Mouse (Mus musculus) neural tube, embryonic 15.5 days (tissue): ENCODE data around the gene Armh3. TPM values are rescaled to one million over a fixed set of nuclear protein-coding genes. Genes with fewer than 3 reads are reported as not detected.

Source experiments
- ATAC-seq: fragments of 200-750 bp; cut with Nextera tagmentation; 2 replicates; pipeline ENCODE4 v1.8.0; 2017; ENCODE audit warnings: mild to moderate bottlenecking, moderate TSS enrichment, moderate library complexity; ENCODE audit not compliant: low FRiP score
- H3K27ac ChIP-seq: fragments of 300-500 bp; sonication (generic); replicated peaks from 2 replicates; pipeline ENCODE4 v1.5.1; 2015; ENCODE audit warnings: mild to moderate bottlenecking, inconsistent platforms
- H3K27me3 ChIP-seq: fragments of 300-500 bp; sonication (generic); replicated peaks from 2 replicates; pipeline ENCODE4 v1.6.1; 2015; ENCODE audit warnings: inconsistent platforms
- H3K36me3 ChIP-seq: fragments of 300-500 bp; sonication (generic); 2 replicates; pipeline ENCODE4 v1.6.1; 2015; ENCODE audit warnings: inconsistent platforms
- H3K4me1 ChIP-seq: fragments of 300-500 bp; sonication (generic); 2 replicates; pipeline ENCODE4 v1.6.1; 2015; ENCODE audit warnings: inconsistent platforms
- H3K4me2 ChIP-seq: fragments of 300-500 bp; sonication (generic); 2 replicates; pipeline ENCODE4 v1.6.1; 2015; ENCODE audit warnings: inconsistent platforms, mild to moderate bottlenecking, moderate library complexity
- H3K4me3 ChIP-seq: fragments of 300-500 bp; sonication (generic); replicated peaks from 2 replicates; pipeline ENCODE4 v1.5.1; 2015; ENCODE audit warnings: mild to moderate bottlenecking, inconsistent platforms
- H3K9ac ChIP-seq: fragments of 300-500 bp; sonication (generic); replicated peaks from 2 replicates; pipeline ENCODE4 v1.6.1; 2015; ENCODE audit warnings: mild to moderate bottlenecking, inconsistent platforms
- H3K9me3 ChIP-seq: fragments of 300-500 bp; sonication (generic); replicated peaks from 2 replicates; pipeline ENCODE4 v1.6.1; 2016; ENCODE audit warnings: inconsistent platforms
- WGBS: fragments of 180-500 bp; shearing (Covaris S2); methylation state at CpG from one replicate; pipeline ENCODE4 v1.1.7; 2015; ENCODE audit warnings: mixed read lengths; 5-methylcytosine and 5-hydroxymethylcytosine counted together
- polyA plus RNA-seq: library from polyadenylated mRNA; unstranded; fragments of >200 nt; fragmentation: Nextera tagmentation; extraction: Ambion mirVana; gene quantifications from 2 replicates; pipeline ENCODE4 v1.2.1, GENCODE M21; 2015

The Armh3 gene
- polyA plus RNA-seq, 1 experiment from 2014 or later: 20.5 TPM

GRCm38 (mm10) chr19:46040149-46040902, 42.0 kb upstream of the Armh3 start:
- peak overlapping the region; percentile 79 for H3K9ac ChIP-seq
- H3K4me1 ChIP-seq: peaks cover 80% of the 10 kb centered on the region
- ATAC-seq: no peak
- H3K27me3 ChIP-seq: no peaks in the 10 kb centered on the region
- H3K4me2 ChIP-seq: peak overlapping the region; percentile 92
- peak overlapping the region; percentile 88 for H3K27ac ChIP-seq
- H3K9me3 ChIP-seq: no peaks in the 10 kb centered on the region
- 42% methylated on average over 14 of the region's 14 CpGs for WGBS
- H3K36me3 ChIP-seq: peaks cover 8% of the 10 kb centered on the region
- peak overlapping the region; percentile 73 for H3K4me3 ChIP-seq

- peak overlapping the region; percentile 79 for H3K9ac ChIP-seq
- peak overlapping the region; percentile 73 for H3K4me3 ChIP-seq
- ATAC-seq: peak; percentile 77
- H3K9me3 ChIP-seq: no peaks in the 10 kb centered on the region
- peak overlapping the region; percentile 92 for H3K4me2 ChIP-seq
- peaks cover 80% of the 10 kb centered on the region for H3K4me1 ChIP-seq
- no peaks in the 10 kb centered on the region for H3K27me3 ChIP-seq
- peaks cover 17% of the 10 kb centered on the region for H3K36me3 ChIP-seq
- peak overlapping the region; percentile 88 for H3K27ac ChIP-seq
- WGBS: 3% methylated on average over 29 of the region's 30 CpGs
Observed at GRCm38 (mm10) chr19:46039478-46039877, 41.2 kb upstream of the Armh3 start.

- H3K36me3 ChIP-seq: peaks cover 23% of the 10 kb centered on the region
- peak overlapping the region; percentile 79 for H3K9ac ChIP-seq
- peak; percentile 13; the same call in 1 of the 2 replicates for ATAC-seq
- peak overlapping the region; percentile 92 for H3K4me2 ChIP-seq
- WGBS: 0% methylated on average over 17 of the region's 17 CpGs
- peak overlapping the region; percentile 88 for H3K27ac ChIP-seq
- H3K27me3 ChIP-seq: no peaks in the 10 kb centered on the region
- no peaks in the 10 kb centered on the region for H3K9me3 ChIP-seq
- H3K4me1 ChIP-seq: peaks cover 75% of the 10 kb centered on the region
- H3K4me3 ChIP-seq: peak overlapping the region; percentile 73
Observed at GRCm38 (mm10) chr19:46038851-46039260, 40.6 kb upstream of the Armh3 start.

- Histone ChIP-seq H3K9ac (peak overlapping the region; percentile 79), H3K4me2 (peak overlapping the region; percentile 92), H3K4me1 (peaks cover 68% of the 10 kb centered on the region), H3K36me3 (peaks cover 29% of the 10 kb centered on the region), H3K27me3 (no peaks in the 10 kb centered on the region), H3K4me3 (peak overlapping the region; percentile 73), H3K27ac (peak overlapping the region; percentile 88), H3K9me3 (no peaks in the 10 kb centered on the region)
- WGBS: 6% methylated on average over 13 of the region's 13 CpGs
- no peak for ATAC-seq
Observed at GRCm38 (mm10) chr19:46037925-46038850, 39.9 kb upstream of the Armh3 start.

- 21% methylated on average over 6 of the region's 6 CpGs for WGBS
- Histone ChIP-seq H3K27ac (peak overlapping the region; percentile 54), H3K4me2 (peak overlapping the region; percentile 92), H3K9me3 (no peaks in the 10 kb centered on the region), H3K4me3 (peak overlapping the region; percentile 73), H3K27me3 (no peaks in the 10 kb centered on the region), H3K9ac (peak overlapping the region; percentile 79), H3K4me1 (peaks cover 60% of the 10 kb centered on the region), H3K36me3 (peaks cover 37% of the 10 kb centered on the region)
- ATAC-seq: no peak
Observed at GRCm38 (mm10) chr19:46037243-46037924, 39.1 kb upstream of the Armh3 start.

GRCm38 (mm10) chr19:46036477-46037242, 38.4 kb upstream of the Armh3 start:
- Histone ChIP-seq H3K9me3 (no peaks in the 10 kb centered on the region), H3K4me1 (peaks cover 53% of the 10 kb centered on the region), H3K27ac (peak overlapping the region; percentile 45), H3K4me2 (peak overlapping the region; percentile 92), H3K36me3 (peaks cover 44% of the 10 kb centered on the region), H3K4me3 (peak overlapping the region; percentile 73), H3K9ac (peak overlapping the region; percentile 79), H3K27me3 (no peaks in the 10 kb centered on the region)
- ATAC-seq: no peak
- WGBS: 60% methylated on average over 13 of the region's 13 CpGs

GRCm38 (mm10) chr19:46035971-46036370, 37.7 kb upstream of the Armh3 start:
- H3K36me3 ChIP-seq: peaks cover 47% of the 10 kb centered on the region
- no peaks in the 10 kb centered on the region for H3K27me3 ChIP-seq
- no peaks in the 10 kb centered on the region for H3K9me3 ChIP-seq
- H3K9ac ChIP-seq: no peak overlapping the region
- no peak for ATAC-seq
- H3K4me2 ChIP-seq: 0 out of 2 replicates have a peak overlapping the region, but pooled peaks have one; percentile 92
- H3K4me3 ChIP-seq: no peak overlapping the region
- no peak overlapping the region for H3K27ac ChIP-seq
- WGBS: 92% methylated on average over 13 of the region's 13 CpGs
- H3K4me1 ChIP-seq: peaks cover 46% of the 10 kb centered on the region

- no peak overlapping the region for H3K4me3 ChIP-seq
- H3K27ac ChIP-seq: no peak overlapping the region
- peaks cover 49% of the 10 kb centered on the region for H3K36me3 ChIP-seq
- no peaks in the 10 kb centered on the region for H3K27me3 ChIP-seq
- no peak for ATAC-seq
- no peak overlapping the region for H3K4me2 ChIP-seq
- H3K9ac ChIP-seq: no peak overlapping the region
- H3K9me3 ChIP-seq: no peaks in the 10 kb centered on the region
- WGBS: 94% methylated on average over 11 of the region's 11 CpGs
- H3K4me1 ChIP-seq: peaks cover 32% of the 10 kb centered on the region
Observed at GRCm38 (mm10) chr19:46033911-46034310, 35.6 kb upstream of the Armh3 start.

- H3K4me1 ChIP-seq: peaks cover 23% of the 10 kb centered on the region
- ATAC-seq: no peak
- no peak overlapping the region for H3K27ac ChIP-seq
- no peak overlapping the region for H3K4me2 ChIP-seq
- no peak overlapping the region for H3K9ac ChIP-seq
- WGBS: 83% methylated on average over 26 of the region's 26 CpGs
- H3K36me3 ChIP-seq: peaks cover 49% of the 10 kb centered on the region
- H3K4me3 ChIP-seq: no peak overlapping the region
- H3K9me3 ChIP-seq: no peaks in the 10 kb centered on the region
- no peaks in the 10 kb centered on the region for H3K27me3 ChIP-seq
Observed at GRCm38 (mm10) chr19:46032731-46033510, 34.6 kb upstream of the Armh3 start.

GRCm38 (mm10) chr19:46031689-46032432, 33.6 kb upstream of the Armh3 start:
- ATAC-seq: no peak
- no peak overlapping the region for H3K4me3 ChIP-seq
- no peaks in the 10 kb centered on the region for H3K27me3 ChIP-seq
- WGBS: 64% methylated on average over 9 of the region's 9 CpGs
- H3K9me3 ChIP-seq: no peaks in the 10 kb centered on the region
- peaks cover 12% of the 10 kb centered on the region for H3K4me1 ChIP-seq
- no peak overlapping the region for H3K4me2 ChIP-seq
- H3K9ac ChIP-seq: no peak overlapping the region
- no peak overlapping the region for H3K27ac ChIP-seq
- peaks cover 49% of the 10 kb centered on the region for H3K36me3 ChIP-seq
